Mouse (Mus musculus) brain, embryonic 14.5 days (tissue): ENCODE measurements at regions not wholly inside any gene's neighbourhood (a gene's known extent, or its start where the extent isn't known, plus 50 kb on each side); places are given as distances from the start of the nearest gene placed in this dataset.

ENCODE experiments used
- DNase-seq: peaks from one replicate; pipeline ENCODE4 v3.0.0-alpha.2; 2011; ENCODE audit warnings: low read depth
- CTCF ChIP-seq: fragments of 200-500 bp; IDR thresholded peaks from 2 replicates; pipeline ENCODE4 v1.5.1; 2012; ENCODE audit warnings: inconsistent platforms, mild to moderate bottlenecking, moderate library complexity, borderline replicate concordance; ENCODE audit not compliant: insufficient read depth, insufficient read length; ENCODE audit errors: extremely low read depth
- POLR2A ChIP-seq: fragments of 200-500 bp; IDR thresholded peaks from 2 replicates; pipeline ENCODE4 v1.6.1; 2012; ENCODE audit warnings: mild to moderate bottlenecking, inconsistent platforms, borderline replicate concordance; ENCODE audit not compliant: poor library complexity, insufficient read depth, insufficient read length, severe bottlenecking; ENCODE audit errors: extremely low read depth

GRCm38 (mm10) chr10:126619970-126620369, 281.2 kb downstream of the Atp23 start:
- TF ChIP-seq POLR2A (no peak), CTCF (no peak)
- DNase-seq = peak; percentile 82

DNA sequence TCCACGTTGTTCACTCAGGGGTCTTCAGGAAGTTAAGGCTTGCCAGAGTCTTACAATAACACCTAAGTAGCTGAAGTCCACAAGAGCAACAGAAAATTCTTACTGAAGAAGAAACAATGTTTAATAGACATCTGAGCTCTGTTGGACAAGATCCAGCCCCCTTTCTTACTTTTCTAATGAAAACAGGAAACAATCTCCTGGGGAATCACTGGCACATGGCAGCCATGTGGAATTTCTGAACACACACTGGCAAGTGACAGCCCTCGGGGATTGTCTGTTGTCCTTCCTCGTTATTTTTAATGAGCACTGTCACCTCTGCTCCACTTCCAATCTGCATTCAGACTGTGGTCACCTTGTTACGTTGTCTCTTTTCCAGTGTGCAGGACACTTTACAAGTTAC, 288.9 kb downstream of the Atp23 start:
- DNase-seq = peak; percentile 57
- TF ChIP-seq POLR2A (no peak), CTCF (no peak)

DNA sequence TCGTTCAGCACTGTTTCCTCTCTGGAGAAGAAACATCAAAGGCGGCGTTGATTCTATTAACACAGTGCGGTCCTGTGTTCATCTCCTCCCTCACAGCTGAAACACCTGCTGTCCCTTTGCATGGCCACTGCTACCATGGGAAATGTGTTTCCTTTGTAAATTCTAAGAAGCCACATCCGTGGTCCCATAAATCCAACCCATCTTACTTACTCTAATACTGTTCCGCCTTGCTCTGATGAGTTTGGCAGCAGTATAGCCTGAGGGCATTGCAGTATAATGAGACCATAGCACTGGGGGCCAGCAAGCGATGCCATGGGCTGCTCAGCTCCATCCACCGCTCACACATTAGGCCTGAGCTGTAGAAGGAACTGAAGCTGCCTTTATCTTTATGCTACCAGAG, 290.6 kb downstream of the Atp23 start:
- TF ChIP-seq CTCF (no peak), POLR2A (no peak)
- DNase-seq = peak; percentile 53

DNA sequence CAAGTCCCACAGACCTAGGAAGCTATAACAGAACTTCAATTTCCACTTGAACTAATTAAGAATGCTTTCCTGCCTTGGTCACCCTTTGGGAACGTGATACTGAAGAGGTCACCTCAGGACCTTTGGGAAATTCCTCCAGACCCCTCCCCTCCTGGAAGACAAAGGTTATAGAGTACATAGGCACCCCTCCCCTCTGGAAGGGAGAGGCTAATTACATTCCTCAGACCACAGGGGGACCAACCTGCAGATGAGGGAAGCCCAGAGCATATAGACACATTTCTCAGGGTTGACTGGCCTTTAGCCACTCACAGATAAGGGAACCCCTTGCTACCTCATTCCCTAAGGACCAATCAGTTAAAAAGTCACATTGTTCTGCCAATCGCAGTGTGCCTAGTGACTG, 301.5 kb downstream of the Atp23 start:
- TF ChIP-seq CTCF (no peak), POLR2A (no peak)

GRCm38 (mm10) chr10:126568155-126568554, 333.0 kb downstream of the Atp23 start:
- TF ChIP-seq CTCF = no peak
- TF ChIP-seq POLR2A = no peak
- DNase-seq = peak; percentile 64

More for the DNA sequence above, 301.5 kb downstream of the Atp23 start:
- DNase-seq = no peak

DNA sequence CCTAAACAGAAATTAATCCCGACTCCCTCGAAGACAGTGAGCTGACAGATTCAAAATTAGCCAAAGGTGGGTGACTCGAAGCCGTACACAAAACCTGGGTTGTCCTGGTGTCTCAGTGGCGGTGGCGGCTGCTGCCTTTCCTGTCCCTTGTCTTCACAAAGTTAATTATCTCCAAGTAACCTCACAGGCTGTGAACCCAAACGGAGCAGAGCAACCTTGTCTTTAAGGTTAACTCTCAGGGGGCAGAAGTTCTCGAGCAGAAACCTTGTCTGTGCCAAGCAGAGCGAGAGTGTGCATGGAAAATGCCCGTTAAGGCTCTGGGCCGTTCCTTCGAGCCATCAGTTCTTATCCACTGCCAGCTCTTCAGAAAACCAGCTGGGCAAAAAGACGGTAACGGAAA, 335.8 kb downstream of the Atp23 start:
- TF ChIP-seq CTCF = no peak
- TF ChIP-seq POLR2A = no peak
- no peak for DNase-seq

- TF ChIP-seq POLR2A (no peak), CTCF (no peak)
These were observed 346.1 kb downstream of the Atp23 start for GRCm38 (mm10) chr10:126555080-126555479.

DNA sequence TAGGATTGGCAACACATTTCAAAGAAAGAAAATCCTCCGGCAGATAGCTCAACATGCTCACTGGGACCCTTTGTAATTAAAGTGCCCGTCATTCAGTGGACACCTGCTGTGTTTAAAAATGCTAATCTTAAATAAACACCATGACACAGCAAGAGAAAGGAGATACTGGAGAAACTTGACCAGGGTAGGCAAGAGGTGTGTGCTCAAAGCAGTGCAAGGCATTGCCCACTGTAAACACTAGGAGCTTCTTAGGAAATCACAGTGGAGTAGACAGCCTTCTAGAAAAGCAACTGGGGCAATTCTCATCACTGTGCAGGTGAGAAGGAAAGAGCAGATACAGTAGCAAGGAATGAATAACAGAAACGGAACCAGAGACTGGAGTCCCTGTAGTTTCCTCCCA, 369.2 kb downstream of the Atp23 start:
- TF ChIP-seq POLR2A = no peak
- TF ChIP-seq CTCF = no peak
- peak; percentile 16 for DNase-seq

More at GRCm38 (mm10) chr10:126555080-126555479, 346.1 kb downstream of the Atp23 start:
- peak; percentile 39 for DNase-seq

DNA sequence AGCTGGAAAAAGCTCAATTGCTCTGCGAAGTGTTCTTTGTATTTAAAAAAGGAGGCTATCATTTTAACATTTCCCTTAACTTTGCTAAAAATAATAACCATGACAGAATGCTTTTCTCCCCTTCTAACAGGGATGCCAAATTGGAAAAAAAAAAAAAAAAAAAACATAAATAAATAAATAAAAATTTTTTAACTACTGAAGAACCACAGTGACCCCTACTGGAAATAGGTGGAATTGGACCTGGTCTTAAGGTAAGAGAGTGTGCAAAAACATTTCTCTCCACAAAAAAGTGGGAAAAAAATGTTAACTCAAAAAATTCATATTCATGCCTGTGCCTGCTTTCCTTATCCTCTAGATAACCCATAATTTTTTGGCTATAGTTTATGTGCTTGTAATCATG, 369.8 kb downstream of the Atp23 start:
- DNase-seq = peak; percentile 79
- TF ChIP-seq CTCF (0 out of 2 replicates have a peak, but pooled peaks have one; percentile 13), POLR2A (no peak)

DNA sequence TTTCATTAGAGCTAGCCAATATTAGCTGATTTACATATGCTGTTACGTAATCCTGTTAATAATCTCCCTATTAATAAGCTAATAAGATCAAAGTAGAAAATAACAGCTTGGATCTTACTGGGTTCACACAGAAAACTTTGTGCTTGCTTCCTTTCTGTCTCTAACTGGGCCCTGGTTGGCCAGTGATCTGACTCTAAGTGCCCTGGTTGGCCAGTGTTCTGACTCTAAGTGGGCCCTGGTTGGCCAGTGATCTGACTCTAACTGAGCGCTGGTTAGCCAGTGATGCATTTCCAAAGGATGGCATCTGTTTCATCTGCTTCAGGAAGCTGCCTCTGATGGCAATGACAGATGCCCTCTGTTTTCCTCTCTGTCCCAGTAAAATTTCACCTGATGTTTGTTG, 372.4 kb downstream of the Atp23 start:
- TF ChIP-seq CTCF = no peak
- no peak for TF ChIP-seq POLR2A
- DNase-seq = no peak

DNA sequence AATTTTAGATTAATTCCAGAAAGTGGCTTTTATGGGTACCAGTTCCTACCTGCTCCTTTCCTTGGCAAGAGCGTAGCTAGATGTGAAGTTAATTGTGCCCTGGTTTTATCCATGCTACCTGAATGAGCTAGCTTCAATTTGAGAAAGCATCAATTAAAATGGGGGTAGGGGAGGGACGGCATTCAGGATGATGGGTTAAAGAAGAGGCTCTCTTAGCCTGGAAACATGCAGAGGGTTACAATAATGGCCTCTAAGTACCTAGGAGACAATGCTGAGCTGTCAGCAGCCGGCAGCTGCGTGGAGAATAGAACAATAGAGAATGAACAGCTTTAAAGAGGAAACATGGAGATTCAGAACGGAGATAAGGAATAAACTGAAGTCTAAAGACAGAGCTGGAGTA, 375.0 kb downstream of the Atp23 start:
- peak; percentile 68 for DNase-seq
- no peak for TF ChIP-seq POLR2A
- TF ChIP-seq CTCF = no peak
